Mouse (Mus musculus): ENCODE results near the gene Camkk1.

Camkk1 gene

DNA sequence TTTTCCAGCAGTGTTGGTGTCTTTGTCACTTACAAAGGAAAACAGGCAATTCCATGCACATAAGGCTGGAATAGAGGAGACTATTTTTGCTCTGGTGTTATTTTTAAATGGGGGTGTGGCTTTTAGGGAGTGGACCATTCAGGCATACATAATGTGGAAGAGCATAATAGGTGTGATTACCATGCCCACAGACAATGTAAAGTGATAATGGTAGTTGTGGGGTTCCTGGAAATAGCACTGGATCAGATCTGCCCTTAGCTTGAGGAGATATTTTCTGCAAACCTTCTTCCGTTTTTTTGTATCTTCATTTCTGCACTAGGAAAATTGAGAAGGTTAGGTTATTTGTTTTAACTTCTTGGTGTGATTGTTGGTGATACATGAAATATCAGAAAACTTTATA is 34.0 kb downstream of the Camkk1 start:
- DNase-seq (ENCODE audit: low spot score) = no peak

DNA sequence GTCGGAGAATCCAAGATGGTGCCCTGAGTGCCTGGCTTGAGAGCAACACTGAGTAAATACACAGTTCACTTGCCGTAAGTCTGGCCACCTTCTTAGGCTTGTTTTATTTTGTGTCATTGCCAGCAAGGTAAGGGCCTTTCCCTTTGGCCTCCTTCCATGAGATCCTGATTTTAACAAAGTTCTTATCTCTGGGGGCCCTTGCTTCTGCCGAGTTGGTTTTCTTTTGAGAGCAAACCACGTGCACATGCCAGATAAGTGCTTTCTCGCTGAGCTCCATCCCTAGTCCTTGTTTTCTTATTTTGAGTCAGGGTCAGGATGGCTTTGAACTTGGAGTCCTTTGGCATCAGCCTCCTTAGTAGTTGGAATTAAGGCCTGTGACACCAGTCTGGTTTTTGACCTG is 38.9 kb downstream of the Camkk1 start:
- DNase-seq (ENCODE audit: low spot score) = no peak

DNA sequence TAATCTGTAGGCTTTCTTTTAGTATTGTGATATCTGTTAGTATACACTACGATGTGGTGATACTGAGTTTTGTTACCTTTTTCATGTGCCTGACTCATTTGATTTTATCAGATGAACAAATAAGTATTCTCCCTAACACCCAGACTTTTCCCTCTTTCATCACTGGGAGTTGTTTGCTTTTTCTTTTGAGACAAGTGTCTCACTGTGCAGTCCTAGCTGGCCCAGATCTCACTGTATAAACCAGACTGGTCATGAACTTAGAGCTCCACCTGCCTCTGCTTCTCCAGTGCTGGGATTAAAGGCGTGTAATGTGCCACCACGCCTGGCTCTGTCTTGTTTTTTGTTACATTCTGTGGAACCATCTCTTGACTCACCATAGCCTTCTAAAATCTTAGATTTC is 40.8 kb downstream of the Camkk1 start:
- no peak for DNase-seq (ENCODE audit: low spot score)

DNA sequence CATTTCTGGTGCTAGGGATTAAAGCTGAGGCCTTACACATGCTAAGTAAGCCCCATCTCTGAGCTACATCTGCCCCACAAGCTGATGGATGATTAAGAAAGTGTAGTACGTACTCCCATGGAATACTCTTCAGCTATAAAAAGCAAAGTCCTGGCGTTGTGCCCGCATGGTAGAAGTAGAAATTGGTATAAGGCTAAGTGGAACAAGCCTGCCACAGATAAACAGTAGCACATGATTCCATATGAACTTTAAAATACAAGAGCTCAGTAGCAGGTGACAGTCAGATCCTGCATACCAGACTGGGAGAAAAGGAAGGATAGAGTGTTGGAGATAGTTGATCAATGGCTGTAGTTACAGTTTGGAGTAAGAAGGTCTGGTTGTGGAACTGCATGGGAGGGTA is 42.6 kb downstream of the Camkk1 start:
- DNase-seq (ENCODE audit: low spot score) = no peak

DNA sequence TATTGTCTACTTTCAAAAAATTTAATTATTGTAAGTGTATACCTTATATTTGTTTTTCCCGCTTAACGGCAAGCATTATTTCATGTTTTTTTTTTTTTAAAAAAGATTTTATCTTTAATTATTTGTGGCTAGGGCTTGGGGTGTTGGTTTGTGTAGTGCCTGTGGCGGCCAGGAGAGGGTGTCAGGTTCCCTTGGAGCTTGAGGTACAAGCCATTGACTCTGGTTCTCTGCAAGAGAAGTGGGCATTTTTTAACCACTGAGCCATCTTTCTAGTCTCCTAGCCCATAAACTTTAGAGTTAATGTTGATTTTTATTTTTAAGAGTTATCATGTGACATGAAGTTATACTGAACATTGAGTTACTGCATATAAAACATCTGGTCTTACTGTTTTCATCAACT is 53.0 kb downstream of the Camkk1 start:
- no peak for DNase-seq (ENCODE audit: low spot score)

- no peak for DNase-seq (ENCODE audit: low spot score)
Measured at GRCm38 (mm10) chr11:73076295-73076694, 57.5 kb downstream of the Camkk1 start.

- no peak for DNase-seq (ENCODE audit: low spot score)
Measured at GRCm38 (mm10) chr11:73076733-73077132, 57.9 kb downstream of the Camkk1 start.

DNA sequence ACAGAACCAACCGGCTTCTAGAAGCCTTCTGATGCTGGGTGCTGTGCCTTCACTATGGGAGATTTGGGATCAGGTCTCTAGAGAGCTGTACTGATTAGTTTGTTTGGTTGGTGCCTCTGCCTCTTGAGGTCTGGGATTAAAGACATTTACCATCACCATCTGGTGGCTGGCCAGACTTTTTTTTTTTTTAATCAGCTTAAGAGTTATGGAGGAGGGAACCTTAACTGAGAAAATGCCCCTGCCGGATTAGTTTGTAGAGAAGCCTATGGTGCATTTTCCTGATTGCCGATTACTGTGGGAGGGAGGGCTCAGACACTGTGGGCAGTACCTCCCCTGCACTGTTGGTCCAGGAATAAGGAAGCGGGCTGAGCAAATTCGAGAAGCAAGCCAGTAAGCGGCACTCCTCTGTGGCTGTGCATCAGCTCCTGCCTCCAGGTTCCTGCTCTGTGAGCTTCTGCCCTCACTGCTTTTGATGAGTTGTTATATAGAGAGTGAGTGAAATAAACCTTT is 58.5 kb downstream of the Camkk1 start:
- no peak for DNase-seq (ENCODE audit: low spot score)

- DNase-seq (ENCODE audit: low spot score) = no peak
Measured at GRCm38 (mm10) chr11:73078615-73079014, 59.8 kb downstream of the Camkk1 start.

GRCm38 (mm10) chr11:73080306-73080705 is 61.5 kb downstream of the Camkk1 start:
- no peak for DNase-seq (ENCODE audit: low spot score)

- no peak for DNase-seq (ENCODE audit: low spot score)
Measured at GRCm38 (mm10) chr11:73084303-73084702, 65.5 kb downstream of the Camkk1 start.

GRCm38 (mm10) chr11:73084804-73085231 is 66.0 kb downstream of the Camkk1 start:
- DNase-seq (ENCODE audit: low spot score) = no peak

DNA sequence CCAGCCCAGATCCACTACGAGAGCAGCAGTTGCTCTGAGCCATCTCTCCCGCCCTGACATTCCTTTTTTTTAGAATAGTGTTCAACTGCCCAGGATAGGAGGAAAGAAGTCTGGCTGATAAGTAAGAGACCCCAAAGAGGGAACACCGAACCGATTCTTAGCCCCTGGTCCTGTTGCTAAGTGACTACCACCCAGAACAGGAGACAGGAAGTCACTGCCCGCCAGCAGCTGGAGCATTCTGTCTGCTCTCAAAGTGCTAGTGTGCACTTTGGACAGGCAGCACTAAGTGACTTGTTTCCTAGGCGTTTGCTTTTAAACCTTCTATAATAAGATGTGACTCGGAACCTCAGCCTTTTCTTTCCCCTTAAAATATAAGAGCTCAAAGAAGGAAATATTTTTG is 66.6 kb downstream of the Camkk1 start:
- no peak for DNase-seq (ENCODE audit: low spot score)

- no peak for DNase-seq (ENCODE audit: low spot score)
Measured at GRCm38 (mm10) chr11:73087700-73088480, 69.1 kb downstream of the Camkk1 start.

- DNase-seq (ENCODE audit: low spot score) = no peak
Measured at GRCm38 (mm10) chr11:73090283-73090682, 71.5 kb downstream of the Camkk1 start, which contains the start of gene Itgae. Gene Itgae (plus strand): TSS chr11:73090583.

- no peak for DNase-seq (ENCODE audit: low spot score)
Measured at GRCm38 (mm10) chr11:73090826-73091225, 72.0 kb downstream of the Camkk1 start.

Data from left cerebral cortex, adult 11 months (tissue).